Mouse (Mus musculus) MEL (cell line): ENCODE measurements around the gene Tex30. TPM values are rescaled to one million over a fixed set of nuclear protein-coding genes. Genes with fewer than 3 reads are reported as not detected.

Source experiments
- DNase-seq: peaks from one replicate; pipeline ENCODE4 v3.0.0; 2011; ENCODE audit warnings: low read depth, low spot score
- H3K27ac ChIP-seq: 2 replicates; pipeline ENCODE4 v1.5.1; 2012; ENCODE audit warnings: low read depth, mild to moderate bottlenecking, control low read depth, low read length, moderate library complexity; ENCODE audit not compliant: control insufficient read depth
- H3K27me3 ChIP-seq, 2 experiments: fragments of 150-350 bp in 1 of 2; sonication (generic) in 1 of 2; 2 replicates each; pipeline ENCODE4 v1.6.1; 2012; ENCODE audit warnings: low read length in 2 of 2, mild to moderate bottlenecking in 2 of 2, improper control_type of control experiment in 1 of 2, moderate library complexity in 1 of 2; ENCODE audit not compliant: insufficient read depth in 2 of 2, control insufficient read depth in 1 of 2
- H3K36me3 ChIP-seq, 2 experiments: 2 replicates each; pipeline ENCODE4 v1.6.1; 2012 to 2014; ENCODE audit warnings: low read length in 2 of 2, improper control_type of control experiment in 1 of 2, inconsistent platforms in 1 of 2, mild to moderate bottlenecking in 1 of 2; ENCODE audit not compliant: insufficient read depth in 2 of 2, control insufficient read depth in 1 of 2
- H3K4me1 ChIP-seq, 2 experiments: fragments of 150-350 bp in 1 of 2; sonication (generic) in 1 of 2; 2 replicates each; pipeline ENCODE4 v1.6.1; 2012; ENCODE audit warnings: low read length in 2 of 2, improper control_type of control experiment in 1 of 2, mild to moderate bottlenecking in 1 of 2; ENCODE audit not compliant: insufficient read depth in 2 of 2, control insufficient read depth in 1 of 2
- H3K4me3 ChIP-seq, 2 experiments: fragments of 150-350 bp in 1 of 2; sonication (generic) in 1 of 2; 2 replicates each; pipeline ENCODE4 v1.5.1; 2012; ENCODE audit warnings: low read depth in 2 of 2, low read length in 2 of 2, mild to moderate bottlenecking in 2 of 2, moderate library complexity in 2 of 2, control low read depth in 1 of 2, improper control_type of control experiment in 1 of 2; ENCODE audit not compliant: control insufficient read depth in 1 of 2, insufficient read depth in 1 of 2
- H3K79me2 ChIP-seq: 2 replicates; pipeline ENCODE4 v1.6.1; 2012; ENCODE audit warnings: mild to moderate bottlenecking, low read length, moderate library complexity; ENCODE audit not compliant: control insufficient read depth, poor library complexity, insufficient read depth
- H3K9ac ChIP-seq: 2 replicates; pipeline ENCODE4 v1.6.1; 2012; ENCODE audit warnings: low read depth, mild to moderate bottlenecking, control low read depth, low read length, moderate library complexity; ENCODE audit not compliant: control insufficient read depth, poor library complexity, severe bottlenecking
- H3K9me3 ChIP-seq: fragments of 150-350 bp; sonication (generic); replicated peaks from 2 replicates; pipeline ENCODE4 v1.6.1; 2012; ENCODE audit warnings: mild to moderate bottlenecking, low read length, improper control_type of control experiment, moderate library complexity; ENCODE audit not compliant: insufficient read depth
- BHLHE40 ChIP-seq: IDR thresholded peaks from 2 replicates; pipeline ENCODE4 v1.6.1; 2012; ENCODE audit warnings: low read depth, mild to moderate bottlenecking, inconsistent platforms, low read length, improper control_type of control experiment, borderline replicate concordance
- CHD1 ChIP-seq: IDR thresholded peaks from 2 replicates; pipeline ENCODE4 v1.6.1; 2012; ENCODE audit warnings: low read depth, mild to moderate bottlenecking, inconsistent platforms, low read length, improper control_type of control experiment
- CHD2 ChIP-seq: IDR thresholded peaks from 2 replicates; pipeline ENCODE4 v1.6.1; 2011; ENCODE audit warnings: low read length, improper control_type of control experiment
- CTCF ChIP-seq, 3 experiments: IDR thresholded peaks in 2 of 3; conservative IDR thresholded peaks in 1 of 3; 2 replicates each; pipeline ENCODE4 v1.5.1; 2011 to 2012; ENCODE audit warnings: low read length in 3 of 3, low read depth in 2 of 3, mild to moderate bottlenecking in 2 of 3, improper control_type of control experiment in 1 of 3, inconsistent platforms in 1 of 3, mixed read lengths in 1 of 3, moderate library complexity in 1 of 3; ENCODE audit not compliant: control insufficient read depth in 1 of 3, insufficient read depth in 1 of 3, poor library complexity in 1 of 3, severe bottlenecking in 1 of 3
- E2F4 ChIP-seq: IDR thresholded peaks from 2 replicates; pipeline ENCODE4 v1.6.1; 2011; ENCODE audit warnings: low read depth, low read length, improper control_type of control experiment, borderline replicate concordance
- EP300 ChIP-seq, 2 experiments: IDR thresholded peaks; 2 replicates each; pipeline ENCODE4 v1.6.1; 2011; ENCODE audit warnings: improper control_type of control experiment in 2 of 2, low read length in 2 of 2, low read depth in 1 of 2, mild to moderate bottlenecking in 1 of 2
- ETS1 ChIP-seq: IDR thresholded peaks from 2 replicates; pipeline ENCODE4 v1.6.1; 2012; ENCODE audit warnings: low read depth, mild to moderate bottlenecking, inconsistent platforms, low read length, improper control_type of control experiment, moderate library complexity
- GATA1 ChIP-seq: IDR thresholded peaks from 2 replicates; pipeline ENCODE4 v1.6.1; 2011; ENCODE audit warnings: low read depth, low read length, improper control_type of control experiment
- HCFC1 ChIP-seq: IDR thresholded peaks from 2 replicates; pipeline ENCODE4 v1.6.1; 2012; ENCODE audit warnings: low read depth, mild to moderate bottlenecking, inconsistent platforms, low read length, improper control_type of control experiment, moderate library complexity
- MAX ChIP-seq: IDR thresholded peaks from 2 replicates; pipeline ENCODE4 v1.6.1; 2011; ENCODE audit warnings: low read length, improper control_type of control experiment
- MAZ ChIP-seq: IDR thresholded peaks from 2 replicates; pipeline ENCODE4 v1.6.1; 2012; ENCODE audit warnings: low read depth, mild to moderate bottlenecking, inconsistent platforms, low read length, improper control_type of control experiment
- MEF2A ChIP-seq: IDR thresholded peaks from 2 replicates; pipeline ENCODE4 v1.6.1; 2014; ENCODE audit warnings: low read depth, mild to moderate bottlenecking, inconsistent platforms, low read length, improper control_type of control experiment; ENCODE audit not compliant: poor library complexity, insufficient replicate concordance, severe bottlenecking; ENCODE audit errors: extremely low read depth
- MXI1 ChIP-seq: IDR thresholded peaks from 2 replicates; pipeline ENCODE4 v1.6.1; 2011; ENCODE audit warnings: mild to moderate bottlenecking, low read depth, low read length, improper control_type of control experiment
- MYB ChIP-seq: IDR thresholded peaks from 2 replicates; pipeline ENCODE4 v1.6.1; 2011; ENCODE audit warnings: mild to moderate bottlenecking, low read depth, low read length, improper control_type of control experiment
- NELFE ChIP-seq: IDR thresholded peaks from 2 replicates; pipeline ENCODE4 v1.6.1; 2011; ENCODE audit warnings: low read depth, low read length, improper control_type of control experiment
- POLR2A ChIP-seq, 2 experiments: IDR thresholded peaks; 2 replicates each; pipeline ENCODE4 v1.6.1; 2011 to 2012; ENCODE audit warnings: low read length in 2 of 2, mild to moderate bottlenecking in 2 of 2, control low read depth in 1 of 2, improper control_type of control experiment in 1 of 2, low read depth in 1 of 2, moderate library complexity in 1 of 2; ENCODE audit not compliant: control insufficient read depth in 1 of 2, insufficient read depth in 1 of 2, poor library complexity in 1 of 2
- RAD21 ChIP-seq: IDR thresholded peaks from 2 replicates; pipeline ENCODE4 v1.6.1; 2011; ENCODE audit warnings: mild to moderate bottlenecking, low read depth, low read length, improper control_type of control experiment
- RCOR1 ChIP-seq: IDR thresholded peaks from 2 replicates; pipeline ENCODE4 v1.6.1; 2012; ENCODE audit warnings: low read depth, mild to moderate bottlenecking, inconsistent platforms, low read length, improper control_type of control experiment
- SIN3A ChIP-seq: IDR thresholded peaks from 2 replicates; pipeline ENCODE4 v1.6.1; 2012; ENCODE audit warnings: low read length, improper control_type of control experiment, inconsistent platforms
- SMC3 ChIP-seq: IDR thresholded peaks from 2 replicates; pipeline ENCODE4 v1.6.1; 2011; ENCODE audit warnings: low read depth, low read length, improper control_type of control experiment
- TCF12 ChIP-seq: IDR thresholded peaks from 2 replicates; pipeline ENCODE4 v1.6.1; 2014; ENCODE audit warnings: low read depth, mild to moderate bottlenecking, inconsistent platforms, low read length, improper control_type of control experiment, moderate library complexity
- ZC3H11A ChIP-seq: IDR thresholded peaks from 2 replicates; pipeline ENCODE4 v1.6.1; 2012; ENCODE audit warnings: low read depth, mild to moderate bottlenecking, inconsistent platforms, low read length, improper control_type of control experiment
- ZMIZ1 ChIP-seq: IDR thresholded peaks from 2 replicates; pipeline ENCODE4 v1.6.1; 2012; ENCODE audit warnings: low read depth, mild to moderate bottlenecking, inconsistent platforms, low read length, improper control_type of control experiment, moderate library complexity
- ZNF384 ChIP-seq: IDR thresholded peaks from 2 replicates; pipeline ENCODE4 v1.6.1; 2012; ENCODE audit warnings: low read depth, mild to moderate bottlenecking, inconsistent platforms, low read length, improper control_type of control experiment
- polyA plus RNA-seq, 2 experiments: library from polyadenylated mRNA; stranded (reverse) in 1 of 2; unstranded in 1 of 2; fragments of >175 nt in 1 of 2; fragments of >200 nt in 1 of 2; gene quantifications; 2 replicates each; pipeline versions ENCODE4 v1.2.1 to v1.2.4; 2012; ENCODE audit warnings: low replicate concordance in 2 of 2, low read depth in 1 of 2; ENCODE audit not compliant: insufficient read length in 2 of 2, insufficient read depth in 1 of 2, missing spikeins in 1 of 2
- total RNA-seq: library from RNA; depleted of rRNA; stranded (reverse); fragments of 300-350 nt; gene quantifications from 2 replicates; pipeline ENCODE4 v1.2.3, GENCODE M21; 2012

Gene Tex30
- total and polyA plus RNA-seq, 3 experiments = 88.2 to 115 TPM; not detected in 1

DNA sequence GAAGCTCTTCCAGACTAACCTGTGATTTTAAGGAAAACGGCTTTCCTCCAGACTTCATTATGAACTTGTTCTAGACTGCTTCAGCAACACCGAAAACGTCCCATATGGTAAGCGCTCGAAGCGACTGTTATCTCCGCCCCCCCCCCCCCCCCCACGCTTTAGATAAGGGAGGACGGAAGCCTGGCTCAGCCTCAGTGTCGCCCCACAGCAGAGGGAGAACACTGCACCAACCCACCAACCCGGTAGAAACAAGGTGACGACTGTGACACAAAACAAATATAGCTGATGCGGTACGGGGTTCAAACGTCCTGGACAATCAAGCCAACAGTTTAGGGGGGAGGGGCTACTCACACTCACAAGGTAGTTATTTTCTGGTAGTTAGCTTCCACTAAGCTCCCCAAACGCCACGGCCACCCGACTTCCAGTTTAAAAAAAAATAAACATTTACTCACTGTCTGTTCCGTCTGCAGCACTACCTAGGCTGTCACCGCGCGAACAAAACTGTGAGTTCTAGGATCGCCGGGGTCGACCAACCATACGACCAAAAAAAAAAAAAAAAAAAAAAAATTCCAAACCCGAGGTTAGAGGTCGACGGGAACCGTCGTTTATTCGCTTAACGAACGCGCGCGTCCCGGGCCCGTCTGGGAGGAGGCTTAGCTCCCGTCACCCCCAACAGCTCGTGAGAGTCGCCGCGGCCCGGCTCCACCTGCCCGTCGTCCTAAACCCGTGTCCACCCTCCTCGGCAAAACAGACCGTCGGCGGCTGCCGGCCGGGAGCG is 604 bp downstream of the Tex30 start:
- H3K36me3 ChIP-seq = peaks cover 13 to 29% of the 10 kb centered on the region in 2 experiments

GRCm38 (mm10) chr1:44064625-44065024 is 37.6 kb downstream of the Tex30 start:
- no peak for TF ChIP-seq GATA1
- TF ChIP-seq ZC3H11A = peak; percentile 83
- peak; percentile 85 for TF ChIP-seq RAD21
- TF ChIP-seq ETS1 = no peak
- TF ChIP-seq SMC3 = peak; percentile 91
- TF ChIP-seq CTCF (IDR thresholded peaks at IDR 0.05 in 2 of 3, conservative IDR thresholded peaks at IDR 0.05 in 1 of 3; ENCODE audit: control insufficient read depth in 1 of 3, insufficient read depth in 1 of 3, low read depth in 2 of 3, low read length in 3 of 3, poor library complexity in 1 of 3, severe bottlenecking in 1 of 3) = peak; percentile 46 to 87 (median 62)
- TF ChIP-seq MEF2A = no peak
- Histone ChIP-seq H3K9me3 (no peaks in the 10 kb centered on the region), H3K9ac (no peak overlapping the region), H3K4me1 (peaks cover 0 to 2% of the 10 kb centered on the region in 2 experiments; a peak in 1 of 4 replicates), H3K27me3 (no peaks in the 10 kb centered on the region), H3K4me3 (no peak overlapping the region), H3K79me2 (no peaks in the 10 kb centered on the region), H3K36me3 (peaks cover 0 to 5% of the 10 kb centered on the region in 2 experiments; a peak in 2 of 4 replicates), H3K27ac (no peak overlapping the region)
- peak; percentile 73 for DNase-seq

More for the DNA sequence above, 604 bp downstream of the Tex30 start:
- peaks cover 37% of the 10 kb centered on the region for H3K79me2 ChIP-seq
- H3K9me3 ChIP-seq = no peaks in the 10 kb centered on the region
- H3K9ac ChIP-seq = peak overlapping the region; percentile 87
- peak; percentile 80 for DNase-seq
- peak overlapping the region; percentile 74 for H3K27ac ChIP-seq
- H3K4me1 ChIP-seq = peaks cover 2 to 4% of the 10 kb centered on the region in 2 experiments; a peak in 3 of 4 replicates
- no peak for TF ChIP-seq CTCF (IDR thresholded peaks at IDR 0.05 in 2 of 3, conservative IDR thresholded peaks at IDR 0.05 in 1 of 3; ENCODE audit: control insufficient read depth in 1 of 3, insufficient read depth in 1 of 3, low read depth in 2 of 3, low read length in 3 of 3, poor library complexity in 1 of 3, severe bottlenecking in 1 of 3)
- no peak for TF ChIP-seq RCOR1
- TF ChIP-seq ZC3H11A = no peak
- TF ChIP-seq RAD21 = no peak
- no peak for TF ChIP-seq MAX
- no peak for TF ChIP-seq E2F4
- peak; percentile 57 for TF ChIP-seq NELFE
- no peak for TF ChIP-seq CHD2
- TF ChIP-seq MYB = peak; percentile 47; the same call in 1 of the 2 replicates
- TF ChIP-seq EP300 (IDR thresholded peaks at IDR 0.05; ENCODE audit: low read depth in 1 of 2, low read length in 2 of 2) = 0 out of 4 replicates have a peak, but pooled peaks of 1 of the 2 experiments have one; percentile 17
- TF ChIP-seq POLR2A (IDR thresholded peaks at IDR 0.05; ENCODE audit: control insufficient read depth in 1 of 2, insufficient read depth in 1 of 2, low read depth in 1 of 2, low read length in 2 of 2, poor library complexity in 1 of 2) = no peak
- TF ChIP-seq SIN3A = peak; percentile 17; the same call in 1 of the 2 replicates
- TF ChIP-seq GATA1 = peak; percentile 51; the same call in 1 of the 2 replicates
- peak; percentile 53; the same call in 1 of the 2 replicates for TF ChIP-seq HCFC1
- TF ChIP-seq ZMIZ1 = 0 out of 2 replicates have a peak, but pooled peaks have one; percentile 33
- 0 out of 2 replicates have a peak, but pooled peaks have one; percentile 20 for TF ChIP-seq ETS1
- no peak; the same call in 1 of the 2 replicates for TF ChIP-seq MXI1
- 0 out of 2 replicates have a peak, but pooled peaks have one; percentile 20 for TF ChIP-seq TCF12
- TF ChIP-seq CHD1 = peak; percentile 96; the same call in 1 of the 2 replicates
- no peak for TF ChIP-seq BHLHE40
- 0 out of 2 replicates have a peak, but pooled peaks have one; percentile 48 for TF ChIP-seq MAZ
- peak; percentile 87 for TF ChIP-seq ZNF384
- TF ChIP-seq, all 39 proteins: peak for 12
- Histone ChIP-seq H3K27me3 (no peaks in the 10 kb centered on the region), H3K4me3 (peak overlapping the region; percentile 62 to 82)
